Mouse (Mus musculus) ovary, postnatal 14 days (tissue): ENCODE results near the gene Bzw2.

Experiments used
- DNase-seq: peaks from one replicate; pipeline ENCODE4 v3.0.0; 2022; ENCODE audit warnings: low spot score

Gene Bzw2

GRCm38 (mm10) chr12:36135409-36135808 is 22.5 kb downstream of the Bzw2 start:
- DNase-seq: no peak

- DNase-seq: no peak
Observed at GRCm38 (mm10) chr12:36134111-36134510, 23.8 kb downstream of the Bzw2 start.

- no peak for DNase-seq
Observed at GRCm38 (mm10) chr12:36133547-36133946, 24.3 kb downstream of the Bzw2 start.

DNA sequence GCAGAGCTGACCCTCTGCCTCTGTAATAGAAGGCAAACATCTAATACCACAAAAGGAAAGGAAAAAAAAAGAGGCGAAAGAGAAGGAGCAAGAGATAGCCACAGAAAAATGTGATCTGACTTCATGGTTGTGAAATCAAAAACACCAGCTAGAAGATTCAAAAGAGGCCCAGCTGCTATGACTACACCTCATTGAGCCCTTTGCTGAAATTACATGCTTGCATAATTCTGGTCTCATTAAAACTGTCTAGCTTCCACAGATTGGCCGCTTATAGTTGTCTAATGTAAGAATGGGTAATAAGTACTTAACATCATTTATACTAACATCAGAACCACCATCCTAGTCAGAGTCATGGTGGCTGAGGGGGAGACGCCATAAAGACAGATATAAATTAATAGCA is 25.2 kb downstream of the Bzw2 start:
- no peak for DNase-seq

DNA sequence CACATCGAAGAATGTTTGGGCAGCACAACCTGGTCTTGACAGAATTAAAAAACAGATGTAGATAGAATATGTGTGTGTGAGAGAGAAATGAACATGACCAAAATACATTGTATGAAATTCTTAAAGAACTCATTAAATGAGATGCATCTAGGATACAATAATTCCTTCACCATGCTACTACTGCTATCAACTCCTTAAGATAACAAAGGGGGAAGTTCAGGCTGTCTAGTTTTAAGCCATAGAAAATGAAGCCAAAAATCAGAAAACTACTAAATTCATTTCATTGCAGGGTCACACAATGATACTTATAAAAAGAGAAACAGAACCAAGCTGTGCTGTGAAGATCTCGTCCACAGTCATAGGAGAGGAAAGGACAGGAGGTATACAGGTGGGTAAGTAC is 25.6 kb downstream of the Bzw2 start:
- DNase-seq: no peak

GRCm38 (mm10) chr12:36129826-36130225 is 28.1 kb downstream of the Bzw2 start:
- DNase-seq: no peak

- no peak for DNase-seq
Observed at GRCm38 (mm10) chr12:36126049-36126448, 31.8 kb downstream of the Bzw2 start.

DNA sequence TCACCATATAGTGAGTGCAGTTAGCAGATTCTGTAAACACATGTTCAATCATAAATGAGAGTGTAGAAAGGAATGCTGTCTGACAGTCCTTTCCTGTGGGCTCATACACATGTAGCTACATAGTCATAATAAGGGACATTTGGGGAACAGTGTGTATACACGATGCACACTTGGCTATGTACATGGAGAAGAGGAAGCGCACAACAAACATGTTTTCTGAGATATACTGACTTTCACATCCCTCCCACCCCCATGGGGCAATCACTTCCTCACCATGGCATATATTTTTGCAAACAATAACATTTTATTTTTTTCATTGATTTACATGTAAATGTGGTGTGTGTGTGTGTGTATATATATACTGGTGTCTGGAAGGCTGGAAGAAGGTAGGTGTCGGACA is 38.6 kb downstream of the Bzw2 start:
- no peak for DNase-seq

- DNase-seq: no peak
Observed at GRCm38 (mm10) chr12:36117161-36117560, 40.7 kb downstream of the Bzw2 start.

DNA sequence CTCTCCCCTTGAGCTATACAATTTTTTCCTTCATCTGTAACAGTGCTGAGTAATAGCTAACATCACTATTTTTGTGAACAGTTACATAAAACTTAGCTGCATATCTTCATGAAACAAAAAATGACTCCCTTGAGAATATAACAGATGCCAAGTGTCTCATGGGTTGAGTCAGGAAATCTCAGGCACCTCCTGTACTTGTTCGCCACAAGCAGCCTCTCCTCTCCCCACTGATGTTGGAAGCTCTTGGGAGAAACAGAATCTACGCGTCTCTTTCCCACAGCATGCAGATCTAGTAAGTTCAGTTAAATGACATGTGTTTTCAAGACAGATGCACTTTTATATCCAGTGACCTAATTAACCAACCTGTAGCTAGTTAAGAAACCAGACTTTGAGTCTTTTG is 45.8 kb downstream of the Bzw2 start:
- DNase-seq: no peak

DNA sequence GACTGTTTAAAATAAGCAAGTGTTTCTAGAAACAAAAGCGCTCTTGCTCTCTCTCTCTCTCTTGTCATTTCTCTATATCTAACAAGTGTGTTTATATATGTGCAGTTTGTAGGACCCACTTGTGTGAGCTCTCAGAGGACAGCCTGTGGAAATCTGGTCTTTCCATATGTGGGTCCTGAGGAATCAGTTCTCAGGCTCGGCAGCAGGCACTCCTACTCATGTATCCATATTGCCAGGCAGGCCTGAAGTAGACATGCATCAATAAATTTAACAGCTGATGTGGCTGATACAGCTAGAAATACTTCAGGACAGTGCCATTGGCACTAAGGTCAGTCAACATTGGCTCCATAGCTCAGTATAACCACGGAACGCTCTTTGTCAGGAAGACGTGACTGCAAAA is 46.8 kb downstream of the Bzw2 start:
- no peak for DNase-seq

DNA sequence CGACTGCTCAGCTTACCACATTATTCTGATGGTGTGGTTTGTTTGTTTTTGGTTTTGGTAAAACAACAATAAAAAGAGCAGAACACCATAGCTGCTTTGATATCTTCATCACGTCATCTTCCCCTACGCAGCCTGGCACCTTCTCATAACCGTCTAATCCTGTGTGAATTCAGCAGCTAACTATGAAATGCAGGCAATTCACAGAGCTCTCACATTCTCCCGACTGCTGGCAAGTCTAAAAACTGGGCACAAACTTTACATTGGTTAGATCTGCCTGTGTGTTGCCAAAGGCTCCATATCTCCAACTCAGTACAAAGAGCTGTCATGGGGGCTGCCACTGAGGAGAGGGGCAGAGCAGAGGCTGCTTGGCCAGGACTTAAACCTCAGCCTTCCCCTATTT is 47.4 kb downstream of the Bzw2 start:
- DNase-seq: no peak

GRCm38 (mm10) chr12:36108442-36108841 is 49.4 kb downstream of the Bzw2 start:
- DNase-seq: no peak

GRCm38 (mm10) chr12:36103592-36103910 is 54.3 kb downstream of the Bzw2 start:
- no peak for DNase-seq

DNA sequence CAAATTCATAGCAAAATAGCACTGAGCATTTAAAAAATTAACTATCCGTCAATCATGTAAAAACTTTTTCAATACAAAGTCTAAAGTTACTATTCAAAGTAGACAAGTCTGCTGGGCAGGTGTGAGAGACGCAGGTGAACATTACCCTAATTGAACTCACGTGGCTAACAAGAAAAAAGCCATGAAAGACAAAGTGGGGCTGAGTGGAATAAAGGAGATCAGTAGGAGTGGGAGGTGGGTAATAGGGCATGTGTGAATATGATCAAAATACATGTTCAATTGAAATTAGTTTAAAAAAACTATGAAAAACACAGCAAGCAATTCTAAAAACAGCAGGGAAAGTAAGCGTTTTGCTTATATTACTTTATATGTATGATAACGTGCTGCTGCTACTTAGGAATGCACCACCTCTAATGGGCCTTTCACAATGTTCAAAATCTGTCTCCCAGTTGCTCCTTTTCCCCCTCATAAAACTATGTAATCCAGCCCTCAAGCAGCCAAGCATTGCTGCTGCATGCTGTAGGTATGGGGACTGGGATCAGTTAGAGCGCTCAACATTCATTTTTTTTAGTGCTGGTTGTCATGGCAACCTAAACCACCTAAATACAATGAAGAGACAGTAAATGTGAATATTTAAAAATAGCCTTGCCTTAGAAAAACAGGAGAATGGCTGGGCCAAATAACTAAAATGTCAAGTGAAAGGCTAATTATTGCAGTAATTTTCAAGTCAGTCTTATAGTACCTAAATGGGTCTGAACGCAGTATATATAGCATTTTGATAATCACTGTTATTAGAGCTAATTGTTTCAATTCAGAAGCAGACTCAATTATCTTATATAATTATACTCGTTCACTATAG is 54.9 kb downstream of the Bzw2 start:
- DNase-seq: no peak

DNA sequence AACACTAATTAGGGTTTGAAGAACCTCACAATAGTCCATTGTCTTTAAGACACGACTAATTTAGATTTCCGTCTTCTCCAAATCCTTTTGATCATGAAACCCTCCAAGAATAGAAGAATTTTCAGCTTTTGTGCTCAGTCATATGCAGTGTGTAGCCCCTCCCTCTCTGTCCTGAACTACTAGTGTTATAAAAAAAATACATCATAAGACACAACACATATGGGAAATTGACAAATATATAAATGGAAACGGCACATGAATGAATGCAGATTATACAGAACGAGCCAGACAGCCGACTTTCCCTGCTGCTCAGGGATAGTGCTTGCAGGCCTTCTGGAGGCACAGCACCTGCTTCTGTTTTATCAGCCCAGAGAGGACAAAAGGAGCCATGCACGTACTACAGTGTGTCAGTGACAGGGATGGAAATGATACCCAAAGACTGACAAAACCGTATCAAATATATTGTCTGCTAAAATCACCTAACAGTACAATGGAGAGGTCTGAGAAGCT is 62.5 kb downstream of the Bzw2 start:
- no peak for DNase-seq

GRCm38 (mm10) chr12:36093081-36093670 is 64.7 kb downstream of the Bzw2 start:
- no peak for DNase-seq

- no peak for DNase-seq
Observed at GRCm38 (mm10) chr12:36091964-36092363, 65.9 kb downstream of the Bzw2 start.

DNA sequence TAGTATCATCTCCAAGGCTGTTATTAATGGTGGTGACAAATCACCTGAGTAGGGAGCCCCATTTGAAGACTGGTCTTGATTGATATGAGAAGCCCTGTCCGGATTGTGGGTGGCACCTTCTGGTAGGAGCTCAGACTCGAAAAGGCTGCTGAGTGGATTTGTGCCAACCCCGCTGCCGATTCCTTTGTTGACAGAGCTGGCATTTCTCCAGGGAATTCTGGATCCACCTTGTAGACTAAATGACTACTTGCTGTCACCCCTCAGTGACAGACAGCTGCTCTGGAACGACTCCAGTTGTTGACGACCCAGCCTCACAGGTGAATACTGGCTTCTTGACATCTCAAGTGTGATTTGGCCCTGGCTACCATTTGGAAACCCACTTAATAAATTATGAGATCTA is 68.7 kb downstream of the Bzw2 start:
- no peak for DNase-seq

GRCm38 (mm10) chr12:36088804-36089203 is 69.1 kb downstream of the Bzw2 start:
- no peak for DNase-seq

- no peak for DNase-seq
Observed at GRCm38 (mm10) chr12:36085380-36085779, 72.5 kb downstream of the Bzw2 start.

DNA sequence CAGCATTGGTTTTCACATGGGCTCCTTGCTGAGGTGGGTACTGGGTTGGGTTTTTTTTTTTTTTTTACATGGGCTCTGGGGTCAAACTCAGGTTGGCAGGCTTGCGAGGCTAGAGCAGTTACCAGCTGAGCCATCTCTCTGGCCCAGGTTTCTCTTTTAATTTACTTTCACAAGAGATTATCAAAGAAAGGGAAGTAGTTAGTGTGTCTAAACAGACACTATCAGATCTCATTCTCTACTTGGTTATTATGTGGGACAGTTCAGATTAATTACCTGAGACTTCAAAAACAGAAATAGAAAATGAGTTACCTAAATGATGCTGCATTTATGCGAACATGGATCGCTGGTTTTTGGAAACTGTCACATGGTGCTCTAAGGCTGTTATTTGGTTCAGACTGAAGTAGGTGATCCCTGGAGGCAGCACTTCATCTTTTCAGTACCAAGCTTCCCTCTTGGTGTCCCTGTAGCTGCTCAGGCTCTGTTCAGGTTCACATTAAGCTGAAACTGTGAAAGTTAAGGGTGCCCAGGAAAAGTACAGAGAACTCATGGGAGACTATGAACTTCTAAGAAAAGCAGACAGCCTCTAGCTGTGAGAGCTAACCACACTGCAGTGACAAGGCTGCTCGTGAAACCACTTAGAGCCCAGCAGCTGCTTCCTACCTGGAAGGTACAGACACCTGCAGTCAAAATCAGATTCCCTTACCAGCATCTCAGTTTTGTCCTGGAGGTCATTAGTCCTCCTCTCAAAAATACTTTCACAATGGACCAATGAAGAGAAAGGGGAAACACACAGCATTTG is 79.6 kb downstream of the Bzw2 start:
- no peak for DNase-seq

- DNase-seq: no peak
Observed at GRCm38 (mm10) chr12:36072860-36073259, 85.0 kb downstream of the Bzw2 start.
